Mouse (Mus musculus): ENCODE results near the gene Smim5. TPM values are rescaled to one million over a fixed set of nuclear protein-coding genes. Genes with fewer than 3 reads are reported as not detected.
"Not testable (repeated sequence)": the region's sequence is repeated elsewhere in the genome, so short reads cannot be mapped to it uniquely, and the experiment has no call there.

Gene Smim5
- polyA plus RNA-seq (2014; fragmentation: Nextera tagmentation; extraction: Ambion mirVana), result 2.0 and 2.6 TPM in 2 replicates

DNA sequence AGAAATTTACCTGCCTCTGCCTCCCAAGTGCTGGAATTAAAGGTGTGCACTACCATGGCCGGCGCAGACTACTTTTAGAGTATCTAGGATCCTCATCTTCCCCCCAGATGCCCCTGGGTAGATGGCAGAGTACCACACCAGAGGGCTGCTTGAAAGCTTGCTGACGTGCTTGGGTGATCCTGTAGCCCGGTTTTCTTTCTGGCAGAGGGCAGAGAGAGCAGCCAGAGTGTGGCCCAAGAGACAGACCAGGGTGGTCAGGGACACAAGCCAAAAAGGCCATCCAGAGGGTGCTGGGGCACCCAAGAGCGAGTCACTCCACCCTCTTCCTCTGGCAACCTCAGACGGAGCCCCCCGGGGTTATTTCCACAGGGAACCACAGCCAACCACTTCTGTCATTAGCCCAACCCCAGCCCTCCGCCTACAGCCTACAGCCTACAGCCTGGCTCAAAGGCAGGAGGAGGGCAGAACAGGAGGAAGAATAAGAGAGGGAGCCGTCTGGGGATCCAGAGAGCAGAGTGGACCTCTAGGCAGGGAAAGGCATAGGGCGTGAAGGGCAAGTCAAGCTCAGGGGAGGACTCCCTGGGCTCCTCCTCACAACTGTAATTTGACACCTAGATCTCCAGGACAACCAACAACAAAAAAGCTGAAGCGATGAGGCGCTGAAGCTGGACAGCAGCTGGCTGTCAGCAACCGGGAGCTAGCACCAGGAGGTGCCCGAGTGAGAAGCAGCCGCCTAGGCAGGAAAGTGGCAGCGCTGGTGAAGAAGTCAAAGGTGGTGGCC lies at the start of gene Smim5:
Gene Smim5 (plus strand): TSS at position 481 of the 781 bp plus-strand sequence.
- no peak within 1 kb of the TSS for H3K4me3 ChIP-seq (ENCODE audit: low read depth, low read length)
- peak; percentile 55 for DNase-seq (ENCODE audit: low spot score)
- WGBS, result 35% methylated on average over 16 of the region's 16 CpGs
- H3K36me3 ChIP-seq (ENCODE audit: control insufficient read depth, insufficient read depth, low read length), result peaks cover 3% of the 10 kb centered on the region; the same call in 1 of the 2 replicates
- H3K9ac ChIP-seq (ENCODE audit: low read length), result peak within 1 kb of the TSS; percentile 6; the same call in 1 of the 2 replicates
- no peak for ATAC-seq (replicated peaks; ENCODE audit: low FRiP score)
- peaks cover 10% of the 10 kb centered on the region; the same call in 1 of the 2 replicates for H3K4me1 ChIP-seq (replicated peaks; ENCODE audit: control insufficient read depth, insufficient read depth, low read length)
- H3K27me3 ChIP-seq (ENCODE audit: control insufficient read depth, insufficient read depth, low read length), result no peaks in the 10 kb centered on the region
- no peaks in the 10 kb centered on the region for H3K9me3 ChIP-seq (ENCODE audit: control insufficient read depth, low read length)
- no peak within 1 kb of the TSS for H3K27ac ChIP-seq (ENCODE audit: low read depth, low read length)
- 0 out of 2 replicates have a peak within 1 kb of the TSS, but pooled peaks have one; percentile 15 for H3K4me2 ChIP-seq (ENCODE audit: low read depth, low read length, severe bottlenecking)

DNA sequence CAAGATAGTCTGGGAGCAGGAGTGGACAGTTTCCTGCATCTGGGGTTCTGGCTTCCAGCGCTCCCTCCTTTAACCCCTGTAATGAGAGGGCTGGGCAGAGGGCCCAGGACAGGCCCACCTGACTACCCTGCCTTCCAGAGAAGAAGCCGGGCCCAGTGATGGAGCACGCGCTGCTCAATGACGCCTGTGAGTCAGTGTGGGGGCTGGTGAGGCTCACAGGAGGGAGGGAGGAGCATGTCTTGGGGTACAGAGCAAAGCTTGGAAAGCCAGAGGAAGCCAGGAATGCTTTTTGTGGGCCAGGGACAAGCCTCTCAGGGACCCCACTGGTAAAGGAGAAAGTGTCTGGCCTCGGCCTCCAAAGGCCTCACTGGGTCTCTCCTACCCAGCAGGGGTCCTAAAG lies 45.1 kb upstream of the Smim5 start:
- no peak overlapping the region for H3K4me3 ChIP-seq (ENCODE audit: low read depth, low read length)
- no peak overlapping the region for H3K9ac ChIP-seq (ENCODE audit: low read length)
- H3K27ac ChIP-seq (ENCODE audit: low read depth, low read length), result no peak overlapping the region
- no peak overlapping the region for H3K4me2 ChIP-seq (ENCODE audit: low read depth, low read length, severe bottlenecking)
- H3K36me3 ChIP-seq (ENCODE audit: control insufficient read depth, insufficient read depth, low read length), result no peaks in the 10 kb centered on the region
- no peaks in the 10 kb centered on the region for H3K9me3 ChIP-seq (ENCODE audit: control insufficient read depth, low read length)
- ATAC-seq (replicated peaks; ENCODE audit: low FRiP score) (no peak), DNase-seq (ENCODE audit: low spot score) (no peak)
- peaks cover 25% of the 10 kb centered on the region for H3K27me3 ChIP-seq (ENCODE audit: control insufficient read depth, insufficient read depth, low read length)
- 77% methylated on average over 6 of the region's 6 CpGs for WGBS
- H3K4me1 ChIP-seq (replicated peaks; ENCODE audit: control insufficient read depth, insufficient read depth, low read length), result peaks cover 3% of the 10 kb centered on the region

DNA sequence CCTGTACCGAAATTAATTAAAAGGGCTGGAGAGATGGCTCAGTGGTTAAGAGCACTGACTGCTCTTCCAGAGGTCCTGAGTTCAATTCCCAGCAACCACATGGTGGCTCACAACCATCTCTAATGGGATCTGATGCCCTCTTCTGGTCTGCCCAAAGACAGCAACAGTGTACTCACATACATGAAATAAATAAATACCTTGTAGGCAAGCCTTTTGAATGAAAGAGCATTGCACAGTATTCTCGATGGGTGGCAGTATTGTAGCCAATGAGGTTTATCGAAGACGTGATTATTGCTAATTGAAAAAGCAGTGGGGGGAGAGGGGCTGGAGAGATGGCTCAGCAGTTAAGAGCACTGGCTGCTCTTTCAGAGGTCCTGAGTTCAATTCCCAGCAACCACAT lies 42.6 kb upstream of the Smim5 start:
- not testable (repeated sequence) for ATAC-seq (replicated peaks; ENCODE audit: low FRiP score); H3K4me1 ChIP-seq (replicated peaks; ENCODE audit: control insufficient read depth, insufficient read depth, low read length); H3K27ac ChIP-seq (ENCODE audit: low read depth, low read length); H3K9ac ChIP-seq (ENCODE audit: low read length); H3K4me2 ChIP-seq (ENCODE audit: low read depth, low read length, severe bottlenecking); H3K4me3 ChIP-seq (ENCODE audit: low read depth, low read length); H3K36me3 ChIP-seq (ENCODE audit: control insufficient read depth, insufficient read depth, low read length); DNase-seq (ENCODE audit: low spot score); H3K9me3 ChIP-seq (ENCODE audit: control insufficient read depth, low read length)
- 86% methylated on average over 4 of the region's 4 CpGs for WGBS
- H3K27me3 ChIP-seq (ENCODE audit: control insufficient read depth, insufficient read depth, low read length), result peaks cover 35% of the 10 kb centered on the region

DNA sequence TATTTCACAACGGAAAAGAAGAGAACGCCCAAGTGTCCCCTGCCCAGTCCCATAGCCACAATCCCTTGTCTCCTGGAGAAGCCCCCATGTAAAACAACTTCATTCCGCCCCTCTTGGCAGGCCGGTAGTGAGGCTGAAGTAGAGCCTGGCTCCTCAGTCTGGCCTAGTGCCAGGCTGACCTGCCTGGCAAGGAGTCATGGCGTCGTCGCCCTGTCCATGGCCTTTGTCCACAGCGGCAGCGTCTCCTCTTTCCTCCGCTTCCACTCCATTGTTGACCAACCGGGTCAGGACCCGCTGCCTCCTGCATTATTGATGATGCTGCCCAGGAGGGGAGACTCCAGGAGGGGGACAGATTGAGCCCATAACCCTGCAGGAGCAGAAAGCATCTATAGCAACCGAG lies 41.8 kb upstream of the Smim5 start:
- no peak overlapping the region for H3K27ac ChIP-seq (ENCODE audit: low read depth, low read length)
- peaks cover 35% of the 10 kb centered on the region for H3K27me3 ChIP-seq (ENCODE audit: control insufficient read depth, insufficient read depth, low read length)

DNA sequence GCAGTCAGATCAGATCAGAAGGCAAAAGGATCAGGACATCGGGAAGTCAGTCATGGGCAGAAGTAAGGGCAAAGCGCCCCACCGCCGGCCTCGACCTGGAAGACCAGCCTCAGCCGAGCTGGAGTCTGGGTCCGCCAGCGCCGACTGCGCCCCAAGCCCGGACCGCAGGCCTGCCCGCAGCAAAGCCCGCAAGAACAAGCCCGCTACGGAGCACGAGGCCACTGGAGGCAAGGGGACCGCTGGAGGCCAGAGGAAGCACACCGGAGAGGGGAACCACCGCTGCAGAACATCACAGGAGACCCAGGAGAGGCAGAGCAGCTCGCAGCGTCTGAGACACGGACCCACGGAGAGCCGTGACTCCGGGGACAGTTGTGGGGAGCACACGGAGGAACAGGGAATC lies 41.4 kb upstream of the Smim5 start, which contains the start of gene Myo15b:
Gene Myo15b (plus strand): TSS at position 53 of the 400 bp plus-strand sequence.
- Histone ChIP-seq H3K9me3 (ENCODE audit: control insufficient read depth, low read length) (no peaks in the 10 kb centered on the region), H3K27me3 (ENCODE audit: control insufficient read depth, insufficient read depth, low read length) (peaks cover 35% of the 10 kb centered on the region), H3K4me2 (ENCODE audit: low read depth, low read length, severe bottlenecking) (peak within 1 kb of the TSS; percentile 51; the same call in 1 of the 2 replicates), H3K4me3 (ENCODE audit: low read depth, low read length) (peak within 1 kb of the TSS; percentile 29), H3K4me1 (replicated peaks; ENCODE audit: control insufficient read depth, insufficient read depth, low read length) (peaks cover 3% of the 10 kb centered on the region), H3K36me3 (ENCODE audit: control insufficient read depth, insufficient read depth, low read length) (no peaks in the 10 kb centered on the region), H3K9ac (ENCODE audit: low read length) (peak within 1 kb of the TSS; percentile 45), H3K27ac (ENCODE audit: low read depth, low read length) (no peak within 1 kb of the TSS)
- ATAC-seq (replicated peaks; ENCODE audit: low FRiP score) (no peak), DNase-seq (ENCODE audit: low spot score) (no peak)
- 14% methylated on average over 27 of the region's 27 CpGs for WGBS

More for the DNA sequence above, 41.8 kb upstream of the Smim5 start:
- Histone ChIP-seq H3K4me2 (ENCODE audit: low read depth, low read length, severe bottlenecking) (no peak overlapping the region), H3K9ac (ENCODE audit: low read length) (no peak overlapping the region), H3K4me3 (ENCODE audit: low read depth, low read length) (no peak overlapping the region), H3K36me3 (ENCODE audit: control insufficient read depth, insufficient read depth, low read length) (no peaks in the 10 kb centered on the region), H3K4me1 (replicated peaks; ENCODE audit: control insufficient read depth, insufficient read depth, low read length) (peaks cover 3% of the 10 kb centered on the region), H3K9me3 (ENCODE audit: control insufficient read depth, low read length) (no peaks in the 10 kb centered on the region)
- 55% methylated on average over 13 of the region's 13 CpGs for WGBS
- no peak for ATAC-seq (replicated peaks; ENCODE audit: low FRiP score)
- no peak for DNase-seq (ENCODE audit: low spot score)

DNA sequence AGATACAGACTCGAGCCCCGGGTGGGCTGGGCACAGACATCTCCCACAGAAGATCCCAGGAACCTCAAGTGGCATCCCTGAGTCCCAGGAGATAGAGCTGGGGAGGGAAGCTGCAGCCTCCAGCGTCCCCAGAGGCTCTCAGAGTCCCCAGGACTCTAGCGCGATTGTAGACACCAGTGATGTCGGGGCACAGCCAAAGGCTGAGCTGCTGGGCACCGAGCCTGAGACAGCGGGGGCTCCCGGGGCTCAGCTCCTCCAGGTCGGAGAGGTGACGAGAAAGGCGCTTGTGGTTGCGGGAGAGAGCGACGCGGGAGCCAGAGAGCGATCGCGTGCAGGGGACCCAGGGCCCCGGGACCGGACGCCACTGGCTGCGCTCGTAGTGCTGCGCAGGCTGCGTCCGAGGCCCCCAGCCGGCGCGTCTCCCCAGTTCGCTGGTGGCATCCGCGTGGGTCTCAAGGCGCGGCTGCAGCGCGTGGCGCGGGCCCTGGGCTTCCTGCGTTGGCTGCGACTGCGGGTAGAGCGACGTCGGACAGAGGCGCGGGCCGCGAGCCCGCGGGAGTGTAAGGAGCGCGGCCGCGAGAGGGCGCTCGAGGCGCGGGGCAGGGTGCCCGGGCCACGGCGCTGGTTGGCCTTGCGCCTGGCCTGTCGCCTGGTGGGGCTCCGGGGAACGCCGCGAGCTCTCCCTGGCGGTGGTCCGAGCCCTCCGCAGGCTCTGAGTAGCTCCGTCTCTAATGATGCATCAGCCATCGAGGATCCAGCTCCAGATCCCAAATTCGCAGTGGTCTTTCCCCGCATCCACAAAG lies 40.4 kb upstream of the Smim5 start:
- Histone ChIP-seq H3K9me3 (ENCODE audit: control insufficient read depth, low read length) (no peaks in the 10 kb centered on the region), H3K9ac (ENCODE audit: low read length) (peak overlapping the region; percentile 45), H3K36me3 (ENCODE audit: control insufficient read depth, insufficient read depth, low read length) (no peaks in the 10 kb centered on the region), H3K4me2 (ENCODE audit: low read depth, low read length, severe bottlenecking) (peak overlapping the region; percentile 51; the same call in 1 of the 2 replicates), H3K27me3 (ENCODE audit: control insufficient read depth, insufficient read depth, low read length) (peaks cover 35% of the 10 kb centered on the region), H3K27ac (ENCODE audit: low read depth, low read length) (no peak overlapping the region), H3K4me3 (ENCODE audit: low read depth, low read length) (peak overlapping the region; percentile 29), H3K4me1 (replicated peaks; ENCODE audit: control insufficient read depth, insufficient read depth, low read length) (peaks cover 3% of the 10 kb centered on the region)
- peak; percentile 86 for ATAC-seq (replicated peaks; ENCODE audit: low FRiP score)
- peak; percentile 93 for DNase-seq (ENCODE audit: low spot score)
- WGBS, result 4% methylated on average over 75 of the region's 75 CpGs

DNA sequence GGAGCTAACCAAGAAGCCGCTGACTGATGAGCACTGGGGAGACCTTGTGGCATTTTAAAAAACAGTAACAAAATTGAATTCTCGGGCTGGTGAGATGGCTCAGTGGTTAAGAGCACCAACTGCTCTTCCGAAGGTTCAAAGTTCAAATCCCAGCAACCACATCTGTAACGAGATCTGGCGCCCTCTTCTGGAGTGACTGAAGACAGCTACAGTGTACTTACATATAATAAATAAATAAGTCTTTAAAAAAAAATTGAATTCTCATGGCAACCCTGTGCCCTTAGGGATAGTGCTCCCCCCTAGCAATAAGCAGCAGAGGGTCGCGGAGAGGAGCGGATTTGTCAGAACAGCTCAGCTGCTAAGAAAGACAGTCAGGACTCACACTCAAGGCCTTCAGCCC lies 35.9 kb upstream of the Smim5 start:
- Histone ChIP-seq H3K36me3 (ENCODE audit: control insufficient read depth, insufficient read depth, low read length) (no peaks in the 10 kb centered on the region), H3K4me3 (ENCODE audit: low read depth, low read length) (no peak overlapping the region), H3K9ac (ENCODE audit: low read length) (no peak overlapping the region), H3K4me1 (replicated peaks; ENCODE audit: control insufficient read depth, insufficient read depth, low read length) (peaks cover 6% of the 10 kb centered on the region), H3K27ac (ENCODE audit: low read depth, low read length) (no peak overlapping the region), H3K27me3 (ENCODE audit: control insufficient read depth, insufficient read depth, low read length) (peaks cover 18% of the 10 kb centered on the region), H3K4me2 (ENCODE audit: low read depth, low read length, severe bottlenecking) (no peak overlapping the region), H3K9me3 (ENCODE audit: control insufficient read depth, low read length) (no peaks in the 10 kb centered on the region)
- WGBS, result 90% methylated on average over 8 of the region's 8 CpGs
- no peak for DNase-seq (ENCODE audit: low spot score)
- ATAC-seq (replicated peaks; ENCODE audit: low FRiP score), result no peak

DNA sequence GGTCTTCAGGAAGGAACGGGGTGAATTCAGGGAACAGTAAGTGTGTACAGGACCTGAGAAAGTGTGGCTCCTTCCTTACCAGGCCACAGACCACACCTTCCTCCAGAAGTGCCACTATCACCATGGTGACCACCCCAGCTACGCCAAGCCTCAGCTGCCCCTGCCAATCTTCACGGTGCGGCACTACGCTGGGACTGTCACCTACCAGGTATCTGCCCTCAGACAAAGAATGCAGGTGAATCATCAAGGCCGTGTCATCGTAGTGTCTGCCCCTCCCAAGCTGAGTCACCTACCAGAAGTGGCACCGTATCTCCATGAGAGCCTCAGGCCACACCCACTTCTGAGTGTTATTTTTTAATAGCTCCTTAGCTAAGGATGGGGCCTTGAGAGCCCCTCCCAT lies 30.4 kb upstream of the Smim5 start:
- 87% methylated on average over 8 of the region's 8 CpGs for WGBS
- no peak for ATAC-seq (replicated peaks; ENCODE audit: low FRiP score)
- 0 out of 2 replicates have a peak, but pooled peaks cover 3% of the 10 kb centered on the region for H3K4me1 ChIP-seq (replicated peaks; ENCODE audit: control insufficient read depth, insufficient read depth, low read length)

More for the DNA sequence above, 30.4 kb upstream of the Smim5 start:
- H3K9ac ChIP-seq (ENCODE audit: low read length), result no peak overlapping the region
- H3K36me3 ChIP-seq (ENCODE audit: control insufficient read depth, insufficient read depth, low read length), result no peaks in the 10 kb centered on the region
- no peaks in the 10 kb centered on the region for H3K27me3 ChIP-seq (ENCODE audit: control insufficient read depth, insufficient read depth, low read length)
- no peak overlapping the region for H3K4me2 ChIP-seq (ENCODE audit: low read depth, low read length, severe bottlenecking)
- H3K27ac ChIP-seq (ENCODE audit: low read depth, low read length), result no peak overlapping the region
- DNase-seq (ENCODE audit: low spot score), result no peak
- H3K9me3 ChIP-seq (ENCODE audit: control insufficient read depth, low read length), result no peaks in the 10 kb centered on the region
- H3K4me3 ChIP-seq (ENCODE audit: low read depth, low read length), result no peak overlapping the region
